Mouse (Mus musculus) midbrain, embryonic 11.5 days (tissue): ENCODE results near the gene Ceacam1. TPM values are rescaled to one million over a fixed set of nuclear protein-coding genes. Genes with fewer than 3 reads are reported as not detected.
A peak's percentile ranks its signal among the peaks of the same experiment; 100 is the strongest.
"Not testable (repeated sequence)": the region's sequence is repeated elsewhere in the genome, so short reads cannot be mapped to it uniquely, and the experiment has no call there.

Experiments
- ATAC-seq: fragments of 200-750 bp; cut with Nextera tagmentation; 2 replicates; pipeline ENCODE4 v1.8.0; 2017; ENCODE audit warnings: moderate TSS enrichment, moderate library complexity; ENCODE audit not compliant: low FRiP score
- DNase-seq: peaks from one replicate; pipeline ENCODE4 v3.0.0; 2015; ENCODE audit warnings: low spot score; ENCODE audit errors: missing footprints
- H3K27ac ChIP-seq: fragments of 300-500 bp; sonication (generic); 2 replicates; pipeline ENCODE4 v1.5.1; 2014; ENCODE audit warnings: low read depth, low read length
- H3K27me3 ChIP-seq: fragments of 300-500 bp; sonication (generic); 2 replicates; pipeline ENCODE4 v1.6.1; 2014; ENCODE audit warnings: mild to moderate bottlenecking, low read length, moderate library complexity, mixed read lengths; ENCODE audit not compliant: control insufficient read depth, insufficient read depth
- H3K36me3 ChIP-seq: fragments of 300-500 bp; sonication (generic); 2 replicates; pipeline ENCODE4 v1.6.1; 2014; ENCODE audit warnings: mild to moderate bottlenecking, low read length, moderate library complexity, mixed read lengths; ENCODE audit not compliant: control insufficient read depth, insufficient read depth
- H3K4me1 ChIP-seq: fragments of 300-500 bp; sonication (generic); 2 replicates; pipeline ENCODE4 v1.6.1; 2014; ENCODE audit warnings: low read length; ENCODE audit not compliant: control insufficient read depth, insufficient read depth
- H3K4me2 ChIP-seq: fragments of 300-500 bp; sonication (generic); 2 replicates; pipeline ENCODE4 v1.6.1; 2014; ENCODE audit warnings: mild to moderate bottlenecking, moderate library complexity
- H3K4me3 ChIP-seq: fragments of 300-500 bp; sonication (generic); 2 replicates; pipeline ENCODE4 v1.5.1; 2014; ENCODE audit warnings: low read depth, low read length
- H3K9ac ChIP-seq: fragments of 300-500 bp; sonication (generic); 2 replicates; pipeline ENCODE4 v1.6.1; 2014; ENCODE audit warnings: low read length
- H3K9me3 ChIP-seq: fragments of 300-500 bp; sonication (generic); 2 replicates; pipeline ENCODE4 v1.6.1; 2016; ENCODE audit warnings: low read length; ENCODE audit not compliant: control insufficient read depth
- WGBS: fragments of 180-500 bp; shearing (Covaris S2); extraction: QIAGEN DNeasy Blood & Tissue Kit; methylation state at CpG from one replicate; pipeline ENCODE4 v1.1.7; 2014; 5-methylcytosine and 5-hydroxymethylcytosine counted together
- polyA plus RNA-seq: library from polyadenylated mRNA; unstranded; fragments of >200 nt; fragmentation: Nextera tagmentation; extraction: Ambion mirVana; gene quantifications from 2 replicates; pipeline ENCODE4 v1.2.1, GENCODE M21; 2014

Gene Ceacam1
- polyA plus RNA-seq, 1 experiment from 2014 or later: 0.45 TPM

DNA sequence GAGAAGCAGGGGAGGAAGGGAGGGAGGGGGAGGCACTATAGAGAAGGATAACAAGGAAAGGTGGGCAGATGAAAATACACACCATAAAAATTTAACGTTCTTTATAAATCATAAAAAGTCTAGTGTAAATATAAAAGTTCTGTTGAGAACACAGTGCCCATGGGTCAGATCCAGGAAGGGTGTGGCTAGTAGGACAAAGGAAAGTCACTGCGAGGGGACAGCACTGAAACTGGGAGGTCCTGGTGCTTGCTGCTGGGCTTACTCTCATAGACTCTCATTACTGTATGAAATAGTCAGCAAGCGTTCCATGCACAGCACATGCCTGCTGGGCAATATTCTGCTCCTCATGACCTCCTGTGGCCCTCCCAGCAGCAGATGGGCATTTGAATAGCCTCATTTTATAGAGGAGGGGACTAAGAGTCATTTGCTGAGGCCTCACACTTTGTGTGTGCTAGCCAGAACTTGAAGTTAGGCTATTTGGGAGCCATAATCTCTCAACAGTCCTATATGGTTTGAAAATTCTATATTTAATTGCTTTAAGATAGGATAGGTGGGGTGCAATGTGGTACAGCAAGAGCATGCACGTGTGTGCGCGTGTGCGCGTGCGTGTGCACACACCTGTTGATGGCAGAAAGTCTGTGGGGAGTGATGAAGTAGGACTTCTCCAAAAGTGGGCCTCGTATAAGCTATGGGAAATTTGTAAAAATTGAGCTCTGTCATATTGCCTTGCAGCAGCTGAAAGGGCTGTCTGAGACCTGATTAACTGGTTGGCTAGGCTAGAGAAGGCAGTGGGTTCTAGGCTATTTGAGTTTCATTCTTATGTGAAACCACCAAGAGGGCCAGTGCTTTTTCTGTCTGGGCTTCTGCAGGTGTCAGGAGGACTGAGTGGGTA, 42.5 kb downstream of the Ceacam1 start:
- Histone ChIP-seq H3K4me3 (no peak overlapping the region), H3K27me3 (no peaks in the 10 kb centered on the region), H3K4me1 (no peaks in the 10 kb centered on the region), H3K36me3 (no peaks in the 10 kb centered on the region), H3K27ac (no peak overlapping the region), H3K4me2 (no peak overlapping the region), H3K9ac (no peak overlapping the region), H3K9me3 (no peaks in the 10 kb centered on the region)
- no peak for ATAC-seq
- 92% methylated on average over 10 of the region's 10 CpGs for WGBS
- DNase-seq: peak; percentile 44

DNA sequence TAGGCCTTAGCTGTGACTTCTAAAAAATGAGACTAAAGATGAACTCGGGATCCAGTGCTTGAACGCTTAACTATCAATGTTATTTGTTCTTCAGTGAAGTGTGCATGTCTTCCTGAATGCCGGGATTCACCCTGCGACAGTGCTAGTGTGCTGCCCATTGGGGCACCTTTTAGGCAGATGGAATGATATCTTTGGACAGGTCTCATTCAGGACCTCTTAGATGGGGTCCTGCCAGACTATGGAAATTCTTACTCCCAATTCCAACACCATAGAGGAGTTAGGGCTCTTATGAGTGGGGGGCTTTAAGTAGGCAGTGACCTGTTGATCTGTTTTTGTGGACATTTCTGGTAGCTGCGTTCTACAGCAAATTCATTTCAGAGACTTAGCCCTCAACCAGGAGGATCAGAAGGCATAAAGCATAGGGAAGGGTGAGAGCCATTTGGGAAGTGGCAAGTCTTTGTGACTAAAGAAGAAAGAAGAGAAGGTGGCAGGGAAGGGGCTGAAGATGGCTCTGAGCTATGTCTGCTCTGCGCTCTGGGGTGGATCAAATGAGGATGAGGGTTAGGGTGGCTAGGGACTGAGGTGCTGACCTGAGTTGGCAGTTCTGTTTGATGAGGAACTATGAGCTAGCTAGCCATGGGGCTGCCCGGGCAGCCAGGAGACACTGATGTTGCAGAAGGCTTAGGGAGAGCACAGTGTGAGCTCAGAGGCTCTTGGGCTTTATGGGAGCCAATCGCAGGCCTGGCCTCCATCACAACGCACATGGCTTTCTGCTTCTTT, 43.4 kb downstream of the Ceacam1 start:
- Histone ChIP-seq H3K4me3 (no peak overlapping the region), H3K4me2 (no peak overlapping the region), H3K4me1 (no peaks in the 10 kb centered on the region), H3K9me3 (no peaks in the 10 kb centered on the region), H3K36me3 (no peaks in the 10 kb centered on the region), H3K27me3 (no peaks in the 10 kb centered on the region), H3K9ac (no peak overlapping the region), H3K27ac (no peak overlapping the region)
- whole genome bisulfite sequencing: 91% methylated on average over 9 of the region's 9 CpGs
- DNase-seq: peak; percentile 53
- ATAC-seq: no peak

DNA sequence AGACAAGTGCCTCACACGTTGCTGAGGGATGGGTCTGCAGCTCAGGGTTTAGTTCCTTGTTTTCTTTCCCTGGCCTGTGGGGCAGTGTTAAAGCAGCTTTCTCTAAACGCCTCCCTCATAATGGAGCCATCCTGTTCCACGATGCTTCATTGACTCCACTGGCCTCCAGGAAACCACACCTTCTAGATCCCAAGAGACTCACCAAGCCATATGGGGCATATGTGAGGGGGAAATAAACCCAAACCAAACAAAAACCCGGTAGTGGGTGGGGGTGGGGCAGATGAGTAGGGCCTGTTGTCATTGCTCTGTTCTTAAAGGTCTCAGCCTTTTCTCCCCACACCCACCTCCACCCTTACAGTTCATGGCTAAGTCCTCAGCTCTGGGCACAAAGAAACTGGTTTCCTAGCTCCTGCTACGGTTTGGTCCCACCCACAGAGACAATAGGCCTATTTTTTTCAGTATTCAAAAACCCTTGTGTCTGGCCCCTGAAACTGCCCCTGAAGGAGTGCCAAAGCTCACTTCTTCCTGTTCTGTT, 44.3 kb downstream of the Ceacam1 start:
- Histone ChIP-seq H3K27me3 (no peaks in the 10 kb centered on the region), H3K4me3 (no peak overlapping the region), H3K4me1 (no peaks in the 10 kb centered on the region), H3K36me3 (no peaks in the 10 kb centered on the region), H3K27ac (no peak overlapping the region), H3K9ac (no peak overlapping the region), H3K4me2 (no peak overlapping the region), H3K9me3 (no peaks in the 10 kb centered on the region)
- DNase-seq (peak; percentile 83), ATAC-seq (peak; percentile 27; the same call in 1 of the 2 replicates)
- 8% methylated on average over 5 of the region's 5 CpGs for WGBS

DNA sequence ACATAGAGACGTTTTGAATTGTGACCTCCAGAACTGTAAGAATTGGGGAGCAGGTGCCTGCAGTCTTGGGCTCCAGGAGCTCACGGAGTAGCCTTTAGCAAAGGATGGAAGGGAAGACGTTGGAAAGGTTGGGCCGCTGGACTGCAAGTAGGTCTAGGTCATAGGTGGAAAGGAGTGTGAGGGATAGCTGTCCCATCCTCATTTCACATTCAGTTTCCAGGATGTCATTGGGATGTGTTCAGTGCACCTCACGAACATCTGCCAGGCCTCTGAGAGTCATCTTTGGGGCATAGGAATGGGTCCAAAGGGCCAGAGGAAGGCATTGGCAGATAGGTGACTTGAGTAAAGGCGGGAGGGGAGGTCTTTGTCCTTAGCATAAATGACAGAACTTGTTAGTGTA, 45.0 kb downstream of the Ceacam1 start:
- no peaks in the 10 kb centered on the region for H3K27me3 ChIP-seq
- no peaks in the 10 kb centered on the region for H3K4me1 ChIP-seq
- no peak overlapping the region for H3K4me2 ChIP-seq
- 91% methylated on average over 6 of the region's 6 CpGs for WGBS
- no peak overlapping the region for H3K9ac ChIP-seq
- no peaks in the 10 kb centered on the region for H3K36me3 ChIP-seq
- DNase-seq (peak; percentile 62), ATAC-seq (no peak)
- H3K4me3 ChIP-seq: no peak overlapping the region
- no peak overlapping the region for H3K27ac ChIP-seq
- no peaks in the 10 kb centered on the region for H3K9me3 ChIP-seq

DNA sequence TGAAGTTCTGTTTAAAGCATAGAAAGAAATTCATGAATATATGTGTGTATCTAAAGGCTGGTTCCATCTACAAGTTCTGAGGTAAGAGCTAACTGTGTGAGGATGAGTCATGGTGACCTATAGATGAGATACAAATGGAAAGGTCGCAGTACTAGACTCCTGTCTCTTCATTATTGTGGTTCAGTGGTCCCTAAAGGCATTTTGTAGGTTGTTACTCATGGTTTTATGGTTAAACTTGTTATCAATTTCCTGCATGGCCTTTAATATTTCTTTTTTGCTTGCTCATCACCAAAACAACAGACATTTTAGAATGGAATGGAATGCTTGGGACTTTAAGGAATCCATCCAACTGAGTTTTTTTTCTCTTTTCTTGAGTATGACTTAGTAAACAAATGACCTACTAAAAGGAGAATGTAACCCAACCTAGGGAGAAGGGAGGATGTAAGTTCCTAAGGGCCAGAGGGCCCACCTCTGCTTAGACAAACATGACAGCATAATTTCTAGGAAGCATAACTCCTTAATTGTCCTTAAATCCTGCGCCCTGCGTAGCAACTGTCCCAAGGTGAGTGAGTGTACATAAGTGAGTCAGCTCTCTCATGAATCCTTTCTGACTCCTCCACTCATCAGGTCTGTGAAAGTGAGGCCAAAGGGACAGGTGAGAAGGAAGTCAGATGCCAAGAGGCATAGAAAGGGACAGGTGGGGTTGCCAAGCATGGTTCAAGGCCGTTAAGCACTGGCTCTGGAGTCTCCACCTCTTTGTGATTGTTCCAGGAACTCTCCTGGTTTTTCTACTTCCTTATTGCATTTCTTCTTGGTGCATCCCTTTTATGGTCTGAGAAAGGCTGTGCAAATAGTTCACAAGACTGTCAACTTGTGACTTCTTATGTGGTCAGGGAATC, 47.3 kb downstream of the Ceacam1 start:
- WGBS: 88% methylated on average over 4 of the region's 4 CpGs
- no peak overlapping the region for H3K27ac ChIP-seq
- H3K4me2 ChIP-seq: no peak overlapping the region
- no peak overlapping the region for H3K4me3 ChIP-seq
- ATAC-seq (no peak), DNase-seq (peak; percentile 26)
- H3K36me3 ChIP-seq: no peaks in the 10 kb centered on the region
- H3K9ac ChIP-seq: no peak overlapping the region
- no peaks in the 10 kb centered on the region for H3K27me3 ChIP-seq
- H3K9me3 ChIP-seq: no peaks in the 10 kb centered on the region
- no peaks in the 10 kb centered on the region for H3K4me1 ChIP-seq

DNA sequence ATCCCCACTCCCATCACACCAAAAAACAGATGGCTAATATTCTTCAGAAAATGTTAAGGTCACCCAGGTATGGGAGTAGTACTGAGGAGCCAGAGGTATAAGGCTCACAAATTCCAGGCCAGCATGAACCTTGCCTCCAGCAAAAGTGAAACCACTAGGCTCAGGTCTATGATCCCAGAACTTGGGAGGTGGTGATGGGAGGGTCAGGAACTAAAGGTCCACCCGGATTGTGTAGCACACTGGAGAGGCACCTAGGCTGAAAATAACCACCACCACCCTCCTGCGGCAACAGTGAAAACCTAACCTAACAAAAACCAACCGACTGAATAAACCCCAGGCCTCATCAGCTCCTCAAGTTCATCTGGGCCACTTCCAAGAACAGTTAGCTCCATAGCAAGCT, 49.1 kb downstream of the Ceacam1 start:
- no peak for DNase-seq
- WGBS: 93% methylated on average over 3 of the region's 3 CpGs

DNA sequence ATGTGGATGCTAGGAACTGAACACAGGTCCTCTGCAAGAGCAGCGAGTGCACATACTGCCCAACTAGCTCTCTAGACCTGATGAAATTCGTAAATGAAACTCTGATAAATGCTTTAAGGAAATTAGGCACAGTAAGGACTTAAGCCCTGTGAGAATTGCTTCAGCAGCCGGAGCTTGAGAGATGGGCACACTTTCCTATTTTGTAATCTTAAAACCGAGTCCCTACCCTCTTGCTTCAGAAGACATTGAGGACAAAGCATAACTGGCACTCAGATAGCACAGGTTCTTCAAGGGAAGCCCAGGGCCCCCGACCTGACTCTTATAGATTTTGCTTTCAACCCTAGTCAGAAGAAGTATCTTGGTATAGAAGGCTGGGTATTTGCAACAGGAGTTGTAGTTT, 50.3 kb downstream of the Ceacam1 start:
- Histone ChIP-seq H3K36me3 (no peaks in the 10 kb centered on the region), H3K4me1 (no peaks in the 10 kb centered on the region), H3K9me3 (no peaks in the 10 kb centered on the region), H3K27me3 (no peaks in the 10 kb centered on the region), H3K9ac (no peak overlapping the region), H3K27ac (no peak overlapping the region), H3K4me3 (no peak overlapping the region), H3K4me2 (no peak overlapping the region)
- DNase-seq: peak; percentile 21
- WGBS: 83% methylated on average over 5 of the region's 5 CpGs
- no peak for ATAC-seq

More for the DNA sequence above, 49.1 kb downstream of the Ceacam1 start:
- no peaks in the 10 kb centered on the region for H3K27me3 ChIP-seq
- no peak overlapping the region for H3K4me2 ChIP-seq
- no peaks in the 10 kb centered on the region for H3K36me3 ChIP-seq
- no peaks in the 10 kb centered on the region for H3K9me3 ChIP-seq
- no peak for ATAC-seq
- H3K4me3 ChIP-seq: no peak overlapping the region
- H3K27ac ChIP-seq: no peak overlapping the region
- no peaks in the 10 kb centered on the region for H3K4me1 ChIP-seq
- H3K9ac ChIP-seq: no peak overlapping the region

DNA sequence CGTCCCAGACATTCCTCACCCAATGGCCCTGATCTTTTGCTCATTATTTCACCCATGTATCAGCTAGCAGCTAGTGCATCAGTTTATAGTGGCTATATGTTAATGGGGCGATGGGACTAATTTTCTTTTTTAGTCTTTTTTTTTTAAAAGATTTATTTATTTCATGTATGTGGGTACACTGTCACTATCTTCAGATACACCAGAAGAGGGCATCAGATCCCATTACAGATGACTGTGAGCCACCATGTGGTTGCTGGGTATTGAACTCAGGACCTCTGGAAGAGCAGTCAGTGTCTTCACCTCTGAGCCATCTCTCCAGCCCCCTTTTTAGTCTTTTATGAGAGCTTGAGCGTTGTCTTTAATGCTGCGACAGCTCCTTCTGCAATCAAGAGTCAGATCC, 51.0 kb downstream of the Ceacam1 start:
- not testable (repeated sequence) for ATAC-seq, H3K9ac ChIP-seq, H3K36me3 ChIP-seq, H3K27me3 ChIP-seq, H3K4me1 ChIP-seq, H3K4me2 ChIP-seq, H3K9me3 ChIP-seq, H3K4me3 ChIP-seq, H3K27ac ChIP-seq
- WGBS: 87% methylated on average over 4 of the region's 4 CpGs
- DNase-seq: peak; percentile 45
